Mouse (Mus musculus) intestine, embryonic 14.5 days (tissue): Measurements from ENCODE around the gene Eif4a2. TPM values are rescaled to one million over a fixed set of nuclear protein-coding genes. Genes with fewer than 3 reads are reported as not detected.
A peak's percentile ranks its signal among the peaks of the same experiment; 100 is the strongest.

Source experiments
- ATAC-seq: fragments of 200-750 bp; cut with Nextera tagmentation; replicated peaks from 2 replicates; pipeline ENCODE4 v1.8.0; 2017; ENCODE audit warnings: low read depth, moderate number of reproducible peaks, moderate TSS enrichment, moderate library complexity; ENCODE audit not compliant: low FRiP score, low TSS enrichment
- DNase-seq: peaks from one replicate; pipeline ENCODE4 v3.0.0-alpha.2; 2018; ENCODE audit warnings: low spot score
- H3K27ac ChIP-seq: fragments of 300-500 bp; sonication (generic); 2 replicates; pipeline ENCODE4 v1.5.1; 2014; ENCODE audit warnings: low read depth, mild to moderate bottlenecking, control low read depth
- H3K27me3 ChIP-seq: fragments of 300-500 bp; sonication (generic); replicated peaks from 2 replicates; pipeline ENCODE4 v1.6.1; 2014; ENCODE audit warnings: low read length, control low read depth; ENCODE audit not compliant: control insufficient read depth, insufficient read depth
- H3K36me3 ChIP-seq: fragments of 300-500 bp; sonication (generic); 2 replicates; pipeline ENCODE4 v1.6.1; 2014; ENCODE audit warnings: low read length, control low read depth; ENCODE audit not compliant: control insufficient read depth, insufficient read depth
- H3K4me1 ChIP-seq: fragments of 300-500 bp; sonication (generic); replicated peaks from 2 replicates; pipeline ENCODE4 v1.6.1; 2014; ENCODE audit warnings: low read length, control low read depth, mixed read lengths; ENCODE audit not compliant: control insufficient read depth, insufficient read depth
- H3K4me2 ChIP-seq: fragments of 300-500 bp; sonication (generic); 2 replicates; pipeline ENCODE4 v1.6.1; 2014; ENCODE audit warnings: low read length
- H3K4me3 ChIP-seq: fragments of 300-500 bp; sonication (generic); 2 replicates; pipeline ENCODE4 v1.5.1; 2014; ENCODE audit warnings: low read depth, low read length, control low read depth, mixed read lengths
- H3K9ac ChIP-seq: fragments of 300-500 bp; sonication (generic); 2 replicates; pipeline ENCODE4 v1.6.1; 2014; ENCODE audit warnings: mild to moderate bottlenecking, low read length
- H3K9me3 ChIP-seq: fragments of 300-500 bp; sonication (generic); 2 replicates; pipeline ENCODE4 v1.6.1; 2016; ENCODE audit warnings: low read length, control low read depth; ENCODE audit not compliant: control insufficient read depth
- WGBS: fragments of 180-500 bp; shearing (Covaris S2); extraction: QIAGEN DNeasy Blood & Tissue Kit; methylation state at CpG from one replicate; pipeline ENCODE4 v1.1.7; 2014; 5-methylcytosine and 5-hydroxymethylcytosine counted together
- polyA plus RNA-seq: library from polyadenylated mRNA; unstranded; fragments of >200 nt; fragmentation: Nextera tagmentation; extraction: Ambion mirVana; gene quantifications from 2 replicates; pipeline ENCODE4 v1.2.1, GENCODE M21; 2014

Eif4a2 gene
- polyA plus RNA-seq, 1 experiment from 2014 or later, result 218 TPM

- Histone ChIP-seq H3K27ac (peak overlapping the region; percentile 47; the same call in 1 of the 2 replicates), H3K9me3 (no peaks in the 10 kb centered on the region), H3K9ac (peak overlapping the region; percentile 52), H3K27me3 (no peaks in the 10 kb centered on the region), H3K36me3 (no peaks in the 10 kb centered on the region), H3K4me2 (peak overlapping the region; percentile 71), H3K4me1 (peaks cover 8% of the 10 kb centered on the region), H3K4me3 (peak overlapping the region; percentile 36)
- DNase-seq (peak; percentile 82), ATAC-seq (peak; percentile 80)
- 2% methylated on average over 9 of the region's 9 CpGs for WGBS
These were observed 7.1 kb upstream of the Eif4a2 start for GRCm38 (mm10) chr16:23100099-23100575.

- H3K36me3 ChIP-seq, result no peaks in the 10 kb centered on the region
- H3K27ac ChIP-seq, result peak overlapping the region; percentile 47; the same call in 1 of the 2 replicates
- H3K4me3 ChIP-seq, result peak overlapping the region; percentile 36
- DNase-seq (peak; percentile 67), ATAC-seq (no peak)
- WGBS, result 14% methylated on average over 10 of the region's 10 CpGs
- H3K27me3 ChIP-seq, result no peaks in the 10 kb centered on the region
- peaks cover 8% of the 10 kb centered on the region for H3K4me1 ChIP-seq
- peak overlapping the region; percentile 71 for H3K4me2 ChIP-seq
- no peaks in the 10 kb centered on the region for H3K9me3 ChIP-seq
- peak overlapping the region; percentile 52 for H3K9ac ChIP-seq
These were observed 6.6 kb upstream of the Eif4a2 start for GRCm38 (mm10) chr16:23100613-23101012.

DNA sequence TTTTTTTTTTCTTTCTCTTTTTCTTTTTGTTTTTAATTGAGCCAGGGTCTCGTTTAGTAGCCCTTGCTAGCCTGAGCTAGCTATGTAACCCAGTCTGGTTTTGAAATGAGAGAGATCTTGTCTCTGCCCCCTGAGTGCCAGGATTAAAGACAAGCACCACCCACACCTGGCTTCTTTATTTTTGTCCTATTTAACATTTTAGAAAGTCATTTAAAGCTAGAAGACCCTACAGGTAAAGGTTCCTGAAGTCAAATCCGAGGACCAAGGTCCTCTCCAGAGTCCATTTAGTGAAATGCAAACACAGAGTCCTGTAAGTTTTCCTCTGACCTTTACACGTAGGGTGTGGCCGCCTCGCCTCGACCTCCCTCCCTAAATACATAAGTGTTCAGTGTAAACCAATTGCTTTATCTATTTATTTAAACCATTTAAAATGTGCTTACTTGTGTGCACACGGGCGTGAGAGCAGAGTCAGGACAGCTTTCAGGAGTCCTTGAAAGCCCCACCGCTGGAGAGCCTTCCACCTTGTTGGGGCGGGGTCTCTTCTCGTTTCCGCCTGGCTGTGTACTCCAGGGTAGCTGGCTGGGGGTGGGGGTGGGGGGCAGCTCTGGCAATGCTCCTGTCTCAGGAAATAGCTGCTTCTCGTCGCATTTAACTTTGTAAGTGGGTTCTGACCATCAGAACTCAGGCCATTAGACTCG lies 4.8 kb upstream of the Eif4a2 start:
- H3K9ac ChIP-seq, result peak overlapping the region; percentile 10; the same call in 1 of the 2 replicates
- peak overlapping the region; percentile 24; the same call in 1 of the 2 replicates for H3K27ac ChIP-seq
- H3K9me3 ChIP-seq, result no peaks in the 10 kb centered on the region
- no peaks in the 10 kb centered on the region for H3K36me3 ChIP-seq
- WGBS, result 10% methylated on average over 15 of the region's 15 CpGs
- no peaks in the 10 kb centered on the region for H3K27me3 ChIP-seq
- ATAC-seq (no peak), DNase-seq (no peak)
- peak overlapping the region; percentile 47 for H3K4me2 ChIP-seq
- H3K4me3 ChIP-seq, result peak overlapping the region; percentile 26
- peaks cover 8% of the 10 kb centered on the region for H3K4me1 ChIP-seq

DNA sequence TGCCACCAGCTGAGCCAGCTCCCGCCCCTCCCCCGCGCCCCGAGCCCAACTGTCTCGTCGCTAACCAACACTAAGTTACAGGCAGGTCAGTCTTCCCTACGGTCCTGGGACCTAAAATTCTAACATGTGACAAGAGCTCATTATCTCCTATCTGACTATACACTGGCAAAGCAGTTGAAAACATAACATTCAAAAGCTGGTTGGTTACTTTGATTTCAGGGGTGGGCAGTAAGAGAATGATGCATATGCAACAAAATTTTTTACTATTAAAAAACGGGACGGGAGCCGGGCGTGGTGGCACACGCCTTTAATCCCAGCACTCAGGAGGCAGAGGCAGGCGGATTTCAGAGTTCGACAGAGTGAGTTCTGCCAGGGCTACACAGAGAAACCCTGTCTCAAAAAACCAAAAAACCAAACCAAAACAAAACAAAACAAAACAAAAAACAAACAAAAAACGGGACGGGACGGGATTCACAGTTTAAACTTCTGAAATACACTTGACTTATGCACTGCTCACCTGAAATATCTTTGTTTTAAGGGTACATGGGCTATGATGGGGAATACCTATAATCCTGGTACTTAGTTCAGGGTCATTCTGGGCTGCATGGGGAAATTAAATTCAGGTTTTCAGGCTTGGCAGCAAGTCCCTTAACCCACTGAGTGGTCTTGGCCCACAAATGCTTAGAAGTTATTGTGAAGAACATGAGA lies 4.1 kb upstream of the Eif4a2 start:
- Histone ChIP-seq H3K9me3 (no peaks in the 10 kb centered on the region), H3K27ac (peak overlapping the region; percentile 5; the same call in 1 of the 2 replicates), H3K27me3 (no peaks in the 10 kb centered on the region), H3K4me3 (peak overlapping the region; percentile 26), H3K4me1 (peaks cover 8% of the 10 kb centered on the region), H3K9ac (peak overlapping the region; percentile 10; the same call in 1 of the 2 replicates), H3K36me3 (no peaks in the 10 kb centered on the region), H3K4me2 (peak overlapping the region; percentile 47)
- no peak for ATAC-seq
- WGBS, result 37% methylated on average over 17 of the region's 17 CpGs
- DNase-seq, result peak; percentile 67

GRCm38 (mm10) chr16:23103841-23104240 lies 3.4 kb upstream of the Eif4a2 start:
- no peak for ATAC-seq
- peaks cover 5% of the 10 kb centered on the region for H3K36me3 ChIP-seq
- peaks cover 8% of the 10 kb centered on the region for H3K4me1 ChIP-seq
- DNase-seq, result no peak
- no peak overlapping the region for H3K4me2 ChIP-seq
- no peak overlapping the region for H3K4me3 ChIP-seq
- no peak overlapping the region for H3K27ac ChIP-seq
- 72% methylated on average over 2 of the region's 2 CpGs for WGBS
- no peak overlapping the region for H3K9ac ChIP-seq
- H3K27me3 ChIP-seq, result no peaks in the 10 kb centered on the region
- no peaks in the 10 kb centered on the region for H3K9me3 ChIP-seq

GRCm38 (mm10) chr16:23106121-23106520 lies 1.1 kb upstream of the Eif4a2 start:
- Histone ChIP-seq H3K9ac (no peak overlapping the region), H3K27ac (no peak overlapping the region), H3K4me1 (peaks cover 11% of the 10 kb centered on the region), H3K36me3 (peaks cover 28% of the 10 kb centered on the region), H3K27me3 (no peaks in the 10 kb centered on the region), H3K4me2 (no peak overlapping the region), H3K4me3 (no peak overlapping the region), H3K9me3 (no peaks in the 10 kb centered on the region)
- no peak for ATAC-seq
- WGBS, result 69% methylated on average over 7 of the region's 7 CpGs
- DNase-seq, result no peak

DNA sequence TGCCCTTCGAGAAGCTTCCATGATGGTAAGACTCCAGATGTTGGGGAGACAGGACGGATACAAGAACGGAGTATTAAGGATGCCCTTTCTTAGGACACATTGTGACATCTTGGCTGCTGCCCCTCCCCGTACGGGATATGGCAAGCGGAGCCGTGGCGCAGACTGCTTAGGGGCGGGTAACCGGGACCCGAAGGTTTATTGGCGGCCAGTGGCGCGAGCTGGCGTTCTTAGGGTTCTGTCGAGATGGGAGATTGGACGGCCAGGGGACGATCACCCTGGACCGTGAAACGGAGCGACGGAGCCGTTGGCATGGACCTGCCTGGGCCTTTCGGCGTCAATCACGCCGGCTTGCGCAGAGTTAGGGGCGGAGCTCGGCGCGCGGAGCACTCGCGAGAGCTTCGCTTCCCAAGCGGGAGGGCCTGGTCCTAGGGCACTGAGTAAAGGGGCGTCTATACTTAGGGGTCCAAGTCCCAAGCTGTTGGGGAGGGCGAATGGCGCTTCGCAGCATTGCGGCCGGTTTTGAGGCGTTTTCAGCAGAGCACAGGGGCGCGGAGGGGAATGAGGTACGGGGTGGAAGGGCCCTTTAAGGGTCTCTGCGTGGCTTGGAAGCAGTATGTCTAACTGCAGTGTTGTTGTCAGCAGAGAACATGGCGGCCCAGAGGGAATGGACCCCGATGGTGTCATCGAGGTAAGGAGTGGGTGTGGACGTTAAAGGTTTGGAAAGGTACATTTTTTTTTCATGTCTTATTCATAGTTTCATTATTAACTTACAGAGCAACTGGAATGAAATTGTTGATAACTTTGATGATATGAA lies 909 bp downstream of the Eif4a2 start:
- peaks cover 11% of the 10 kb centered on the region for H3K4me1 ChIP-seq
- ATAC-seq (peak; percentile 78), DNase-seq (peak; percentile 92)
- H3K9ac ChIP-seq, result peak overlapping the region; percentile 99
- peak overlapping the region; percentile 97 for H3K27ac ChIP-seq
- under 1% methylated on average over 52 of the region's 52 CpGs for WGBS
- H3K4me2 ChIP-seq, result peak overlapping the region; percentile 99
- H3K36me3 ChIP-seq, result peaks cover 48% of the 10 kb centered on the region
- H3K27me3 ChIP-seq, result no peaks in the 10 kb centered on the region
- H3K4me3 ChIP-seq, result peak overlapping the region; percentile 78
- H3K9me3 ChIP-seq, result no peaks in the 10 kb centered on the region

DNA sequence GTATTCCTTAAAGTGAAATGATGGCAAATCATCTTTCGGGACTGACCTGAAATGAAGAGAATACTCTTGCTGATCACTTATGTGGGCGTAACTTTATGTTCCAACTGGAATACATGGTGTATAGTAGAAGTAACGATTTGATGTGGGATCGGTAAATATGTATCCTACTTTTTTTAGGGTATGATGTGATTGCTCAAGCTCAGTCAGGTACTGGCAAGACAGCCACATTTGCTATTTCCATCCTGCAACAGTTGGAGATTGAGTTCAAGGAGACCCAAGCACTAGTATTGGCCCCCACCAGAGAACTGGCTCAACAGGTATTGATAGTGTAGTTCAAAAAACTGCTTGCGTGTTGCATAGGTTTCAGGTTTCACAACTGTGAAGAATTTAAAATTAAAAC lies 1.7 kb downstream of the Eif4a2 start:
- H3K27me3 ChIP-seq, result no peaks in the 10 kb centered on the region
- DNase-seq (no peak), ATAC-seq (no peak)
- no peaks in the 10 kb centered on the region for H3K9me3 ChIP-seq
- H3K4me1 ChIP-seq, result peaks cover 11% of the 10 kb centered on the region
- WGBS, result 5% methylated on average over 5 of the region's 5 CpGs
- peak overlapping the region; percentile 99 for H3K9ac ChIP-seq
- H3K4me3 ChIP-seq, result peak overlapping the region; percentile 78
- H3K27ac ChIP-seq, result peak overlapping the region; percentile 40
- H3K36me3 ChIP-seq, result peaks cover 52% of the 10 kb centered on the region
- peak overlapping the region; percentile 99 for H3K4me2 ChIP-seq
